Mouse (Mus musculus) small intestine, adult 2 months (tissue): ENCODE results near the gene Ogfod2.

Source experiments
- CTCF ChIP-seq: fragments of 200-500 bp; IDR thresholded peaks from 2 replicates; pipeline ENCODE4 v1.5.1; 2012; ENCODE audit warnings: low read depth, mild to moderate bottlenecking, control low read depth, inconsistent platforms, low read length, moderate library complexity, mixed read lengths; ENCODE audit not compliant: insufficient replicate concordance, insufficient read length; ENCODE audit errors: extremely low read depth
- POLR2A ChIP-seq: fragments of 200-500 bp; IDR thresholded peaks from 2 replicates; pipeline ENCODE4 v1.6.1; 2012; ENCODE audit warnings: low read depth, mild to moderate bottlenecking, control low read depth, inconsistent platforms, low read length, moderate library complexity

DNA sequence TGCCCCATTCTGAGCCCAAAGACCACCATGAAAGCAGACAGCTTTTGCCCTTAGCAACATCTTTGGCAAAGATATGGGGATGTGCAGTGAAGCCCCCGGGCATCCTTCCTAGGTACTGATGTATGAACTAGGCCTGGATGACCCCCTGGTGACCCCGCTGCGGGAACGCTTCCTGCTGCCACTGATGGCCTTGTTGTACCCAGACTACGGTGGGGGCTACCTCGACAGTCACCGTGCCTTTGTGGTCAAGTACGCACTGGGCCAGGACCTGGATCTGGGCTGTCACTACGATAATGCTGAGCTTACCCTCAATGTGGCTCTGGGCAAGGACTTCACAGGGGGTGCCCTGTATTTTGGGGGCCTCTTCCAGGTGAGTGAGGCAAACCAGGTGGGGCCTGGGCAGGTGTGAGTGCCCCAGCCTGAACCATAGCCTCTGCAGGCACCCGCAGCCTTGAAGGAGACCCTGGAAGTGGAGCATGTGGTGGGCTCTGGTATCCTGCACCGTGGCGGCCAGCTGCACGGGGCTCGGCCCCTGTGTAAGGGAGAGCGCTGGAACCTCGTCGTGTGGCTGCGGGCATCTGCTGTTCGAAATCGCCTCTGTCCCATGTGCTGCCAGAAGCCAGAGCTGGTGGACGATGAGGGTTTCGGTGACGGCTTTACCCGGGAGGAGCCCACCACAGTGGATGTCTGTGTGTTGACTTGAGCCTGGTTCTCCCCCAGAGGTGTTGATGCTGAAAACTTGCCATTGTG, 2.4 kb downstream of the Ogfod2 start:
- TF ChIP-seq CTCF (no peak), POLR2A (no peak)
